ENCODE assay signal across 10 mouse cellular contexts in genomic region chr11:98284230-98284629, GRCm38 (mm10). TPM values are rescaled to one million over a fixed set of nuclear protein-coding genes. Genes with fewer than 3 reads are reported as not detected.
DNase-seq lines count a peak whose midpoint lies in the region; ATAC-seq and TF ChIP-seq lines count a peak whose summit lies in the region.
"Had no signal": no experiment of that assay in that cellular context is flagged by ENCODE, and none has a peak within 500 bp of the region (broad histone marks: within the 10 kb centered on the region; RNA-seq: fewer than 3 reads in every experiment).

No protein-coding gene starts in this region.

- H3K36me3 ChIP-seq in heart, embryonic 13.5 days, result peaks cover 13% of the 10 kb centered on the region
- H3K36me3 ChIP-seq in ES-E14 (ENCODE audit: control insufficient read depth, insufficient read depth, low read length, poor library complexity, severe bottlenecking), result no peaks in the 10 kb centered on the region
- H3K36me3 ChIP-seq in forebrain, embryonic 12.5 days (replicated peaks), result no peaks in the 10 kb centered on the region; the same call in 1 of the 2 replicates
- H3K36me3 ChIP-seq in midbrain, postnatal 0 days (ENCODE audit: insufficient read depth, low read length), result peaks cover 1% of the 10 kb centered on the region; the same call in 1 of the 2 replicates

- no peak overlapping the region for H3K27ac ChIP-seq in heart, embryonic 13.5 days (replicated peaks)
- H3K27ac ChIP-seq in ES-E14 (ENCODE audit: insufficient read depth, low read depth, low read length, poor library complexity, severe bottlenecking), result no peak overlapping the region
- H3K27ac ChIP-seq in forebrain, embryonic 12.5 days, result peak overlapping the region; percentile 88
- peak overlapping the region; percentile 73 for H3K27ac ChIP-seq in midbrain, postnatal 0 days (ENCODE audit: low read depth, low read length)

- peak overlapping the region; percentile 42 for H3K4me3 ChIP-seq in heart, embryonic 13.5 days
- H3K4me3 ChIP-seq in ES-E14 (ENCODE audit: insufficient read depth in 1 of 2, low read depth in 1 of 2, low read length in 2 of 2, poor library complexity in 1 of 2, severe bottlenecking in 1 of 2), result peak overlapping the region; percentile 6 to 47; a peak in 3 of 4 replicates
- peak overlapping the region; percentile 20 for H3K4me3 ChIP-seq in forebrain, embryonic 12.5 days (replicated peaks)
- peak overlapping the region; percentile 16; the same call in 1 of the 2 replicates for H3K4me3 ChIP-seq in midbrain, postnatal 0 days (ENCODE audit: low read depth, low read length)

- TF ChIP-seq CTCF in midbrain, postnatal 0 days (IDR thresholded peaks at IDR 0.05), result peak; percentile 57

- in situ Hi-C loops in ES-E14 (cut with MboI; ENCODE audit: low sequenced_read_pairs in 2 of 2, unreplicated experiment in 2 of 2), result no loop called here

- ATAC-seq in heart, embryonic 13.5 days (ENCODE audit: extremely low read depth, insufficient number of reproducible peaks, low FRiP score, low TSS enrichment), result no peak
- ATAC-seq in forebrain, embryonic 12.5 days (ENCODE audit: low FRiP score), result peak; percentile 79
- peak; percentile 79 for ATAC-seq in midbrain, postnatal 0 days (ENCODE audit: low FRiP score)

- no peaks in the 10 kb centered on the region for H3K9me3 ChIP-seq in heart, embryonic 13.5 days
- H3K9me3 ChIP-seq in ES-E14 (ENCODE audit: control insufficient read depth, insufficient read depth, low read depth, low read length), result no peaks in the 10 kb centered on the region
- H3K9me3 ChIP-seq in forebrain, embryonic 12.5 days, result no peaks in the 10 kb centered on the region
- H3K9me3 ChIP-seq in midbrain, postnatal 0 days (ENCODE audit: low read length), result no peaks in the 10 kb centered on the region

- DNase-seq in heart, adult 11 months, result no peak
- no peak for DNase-seq in ES-E14 (ENCODE audit: low read depth, low spot score)
- DNase-seq in kidney, postnatal 10 days, result peak; percentile 38
- DNase-seq in midbrain, postnatal 0 days (ENCODE audit: low spot score), result peak; percentile 87
- no peak for DNase-seq in Muller cell, postnatal 12 days (ENCODE audit: inconsistent ontology term)
- no peak for DNase-seq in spleen, adult 18-20 months

- H3K4me1 ChIP-seq in heart, embryonic 13.5 days, result peaks cover 9% of the 10 kb centered on the region
- H3K4me1 ChIP-seq in ES-E14 (ENCODE audit: control insufficient read depth in 2 of 2, insufficient read depth in 2 of 2, low read length in 2 of 2, poor library complexity in 1 of 2), result peaks cover 2 to 3% of the 10 kb centered on the region in 2 experiments; a peak in 2 of 4 replicates
- H3K4me1 ChIP-seq in forebrain, embryonic 12.5 days, result peaks cover 34% of the 10 kb centered on the region
- H3K4me1 ChIP-seq in midbrain, postnatal 0 days (ENCODE audit: insufficient read depth, low read length), result peaks cover 7% of the 10 kb centered on the region; the same call in 1 of the 2 replicates

- H3K27me3 ChIP-seq in heart, embryonic 13.5 days (replicated peaks), result peaks cover 25% of the 10 kb centered on the region
- peaks cover 3% of the 10 kb centered on the region; the same call in 1 of the 2 replicates for H3K27me3 ChIP-seq in forebrain, embryonic 12.5 days
- no peaks in the 10 kb centered on the region for H3K27me3 ChIP-seq in midbrain, postnatal 0 days (ENCODE audit: insufficient read depth, low read length)

- H3K4me2 ChIP-seq in heart, embryonic 13.5 days, result peak overlapping the region; percentile 72
- H3K4me2 ChIP-seq in forebrain, embryonic 12.5 days, result peak overlapping the region; percentile 45
- peak overlapping the region; percentile 46 for H3K4me2 ChIP-seq in midbrain, postnatal 0 days (ENCODE audit: low read depth, low read length, poor library complexity, severe bottlenecking)

- peak overlapping the region; percentile 70 for H3K9ac ChIP-seq in heart, embryonic 13.5 days
- H3K9ac ChIP-seq in ES-E14 (ENCODE audit: insufficient read depth, low read depth, low read length, poor library complexity, severe bottlenecking), result peak overlapping the region; percentile 74
- peak overlapping the region; percentile 48; the same call in 1 of the 2 replicates for H3K9ac ChIP-seq in forebrain, embryonic 12.5 days
- no peak overlapping the region for H3K9ac ChIP-seq in midbrain, postnatal 0 days (replicated peaks; ENCODE audit: low read length, poor library complexity, severe bottlenecking)

- WGBS in heart, embryonic 13.5 days, result 2% methylated on average over 16 of the region's 17 CpGs
- WGBS in forebrain, embryonic 12.5 days, result 2% methylated on average over 14 of the region's 17 CpGs
- WGBS in midbrain, postnatal 0 days, result 3% methylated on average over 13 of the region's 17 CpGs

TF ChIP-seq in ES-E14, 5 proteins besides CTCF, POLR2A, EP300 and RAD21:
- TF ChIP-seq ZC3H11A (IDR thresholded peaks at IDR 0.05; ENCODE audit: borderline replicate concordance, low read depth, low read length), result no peak
- TF ChIP-seq MAFK (IDR thresholded peaks at IDR 0.05; ENCODE audit: insufficient read depth, low read depth, low read length), result no peak
- no peak for TF ChIP-seq ZNF384 (IDR thresholded peaks at IDR 0.05; ENCODE audit: low read depth, low read length)
- TF ChIP-seq CHD2 (IDR thresholded peaks at IDR 0.05; ENCODE audit: low read depth, low read length), result no peak
- TF ChIP-seq HCFC1 (IDR thresholded peaks at IDR 0.05; ENCODE audit: borderline replicate concordance, insufficient read depth, low read length), result no peak

RNA-seq across cellular contexts. Expression of gene Neurod2, which starts 45.2 kb away (rescaled TPM):
- 0.04 TPM in 1 of 2 replicates, not detected in the other for polyA plus RNA-seq in heart, embryonic 13.5 days (2015; fragmentation: Nextera tagmentation; extraction: Ambion mirVana)
- not detected in 2 replicates for total RNA-seq in ES-E14 (2012; rRNA removed)
- 19.9 and 20.5 TPM in 2 replicates for polyA plus RNA-seq in forebrain, embryonic 12.5 days (2016; fragmentation: Nextera tagmentation; extraction: Ambion mirVana)
- 11.6 and 24.4 TPM in 2 replicates for total RNA-seq in midbrain, postnatal 0 days (2014; rRNA removed)
- 2.1 and 3.3 TPM in 2 replicates for polyA plus RNA-seq in midbrain, postnatal 0 days (2015; fragmentation: Nextera tagmentation; extraction: Ambion mirVana)
- total RNA-seq: heart, postnatal 10 days had no signal
- polyA plus RNA-seq: spleen, adult 2 months had no signal

Comparison
In these comparisons a context has a peak if more than half of its experiments do, and no peak if none do; other contexts are left out.
1. H3K27ac ChIP-seq: peak in forebrain, embryonic 12.5 days (single experiment) and midbrain, postnatal 0 days (single experiment); none in heart, embryonic 13.5 days (single experiment) and ES-E14 (single experiment).
2. DNase-seq: peak in kidney, postnatal 10 days (single experiment) and midbrain, postnatal 0 days (single experiment); none in heart, adult 11 months (single experiment), ES-E14 (single experiment), Muller cell, postnatal 12 days (single experiment) and spleen, adult 18-20 months (0 of 2).
3. Peak in every context shown above with its lines, with median percentiles within 50 percentile points of each other: H3K4me2 ChIP-seq and H3K4me3 ChIP-seq.